Mouse (Mus musculus): Measurements from ENCODE around the gene Prkca.
"Not testable (repeated sequence)": the region's sequence is repeated elsewhere in the genome, so short reads cannot be mapped to it uniquely, and the experiment has no call there.

Gene Prkca

DNA sequence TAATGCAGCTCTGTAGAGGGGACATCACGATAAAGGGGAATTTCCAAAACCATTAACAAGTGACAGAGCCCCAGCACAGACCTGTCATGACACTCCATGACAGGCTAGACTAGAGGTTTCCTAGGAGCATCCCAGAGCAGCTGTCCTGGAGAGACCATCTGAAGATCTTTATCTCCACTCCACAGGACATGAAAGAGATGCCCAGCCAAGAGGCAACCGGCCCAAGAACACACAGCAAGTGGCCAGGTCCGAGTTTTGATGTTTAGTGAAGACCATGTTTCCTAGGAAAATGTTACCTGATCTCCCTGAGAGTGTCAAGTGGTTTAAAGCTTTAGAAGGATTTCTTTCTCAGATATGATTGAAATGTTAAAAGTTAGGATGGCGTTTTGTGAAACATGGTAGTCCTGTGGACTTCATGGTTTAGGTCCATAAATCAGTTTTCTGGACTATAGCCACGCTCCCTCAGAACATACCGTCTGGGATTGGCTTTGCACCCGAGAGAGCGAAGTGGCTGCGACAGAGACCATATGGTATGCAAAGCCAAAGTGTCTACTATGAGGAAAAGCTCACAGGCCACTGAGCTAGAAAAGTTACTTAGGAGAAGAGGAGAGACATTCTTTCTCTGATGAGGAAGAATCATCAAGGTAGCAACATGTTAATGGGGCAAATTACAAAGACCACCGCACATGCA is 226.2 kb downstream of the Prkca start:
- DNase-seq (ENCODE audit: low spot score), result no peak

DNA sequence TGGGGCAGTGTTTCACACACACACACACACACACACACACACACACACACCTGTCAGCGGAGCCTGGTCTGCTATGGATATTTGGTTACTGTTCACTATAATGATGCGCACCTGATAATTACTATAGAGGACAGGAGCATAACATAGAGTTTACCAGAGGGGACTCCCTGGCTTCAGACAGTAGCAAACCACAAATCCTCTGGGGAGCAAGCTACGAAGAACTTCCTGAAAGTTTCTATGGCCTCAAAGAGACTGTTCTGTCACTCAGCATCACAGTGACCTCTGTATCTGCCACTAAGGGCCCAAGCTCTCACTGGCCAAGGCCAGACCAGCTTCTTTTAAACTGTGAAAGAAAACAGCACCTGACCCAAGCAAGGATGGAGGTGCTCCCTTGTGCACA is 229.6 kb downstream of the Prkca start:
- no peak for DNase-seq (ENCODE audit: low spot score)

DNA sequence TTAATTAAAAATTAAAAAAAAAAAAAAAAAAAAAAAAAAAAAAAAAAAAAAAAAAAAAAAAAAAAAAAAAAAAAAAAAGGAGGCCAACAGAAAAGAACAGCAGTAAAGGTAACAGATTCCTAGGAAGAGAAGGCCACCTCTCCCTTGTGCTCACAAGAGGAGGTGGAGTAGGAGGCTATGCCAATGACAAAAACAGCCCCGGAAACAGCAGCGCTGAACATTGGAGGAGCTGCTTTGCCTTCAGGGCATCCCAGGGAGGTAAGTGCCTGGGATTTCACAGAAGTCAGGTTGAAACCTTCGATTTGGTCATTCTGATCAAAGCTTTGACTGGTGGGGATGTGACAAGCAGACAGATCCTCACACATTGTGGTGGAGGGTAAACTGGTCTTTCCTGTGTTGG is 231.3 kb downstream of the Prkca start:
- no peak for DNase-seq (ENCODE audit: low spot score)

DNA sequence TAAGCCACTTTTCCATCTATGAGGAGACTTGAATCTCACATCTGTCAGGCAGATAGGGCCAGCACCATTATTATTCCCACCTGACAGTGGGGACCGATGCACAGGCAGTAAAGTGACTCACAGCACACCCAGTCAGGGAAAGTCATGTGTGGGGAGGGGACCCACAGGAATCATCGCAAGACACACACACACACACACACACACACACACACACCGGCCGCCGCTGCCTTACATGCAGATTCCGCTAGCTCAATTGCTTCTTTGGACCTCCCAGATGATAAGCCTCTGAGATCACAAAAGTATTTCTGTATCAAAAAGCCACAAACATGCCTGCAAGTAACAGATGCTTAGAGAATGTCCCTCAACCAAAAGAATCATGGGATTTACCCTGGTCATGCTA is 239.6 kb downstream of the Prkca start:
- DNase-seq (ENCODE audit: low spot score), result no peak

DNA sequence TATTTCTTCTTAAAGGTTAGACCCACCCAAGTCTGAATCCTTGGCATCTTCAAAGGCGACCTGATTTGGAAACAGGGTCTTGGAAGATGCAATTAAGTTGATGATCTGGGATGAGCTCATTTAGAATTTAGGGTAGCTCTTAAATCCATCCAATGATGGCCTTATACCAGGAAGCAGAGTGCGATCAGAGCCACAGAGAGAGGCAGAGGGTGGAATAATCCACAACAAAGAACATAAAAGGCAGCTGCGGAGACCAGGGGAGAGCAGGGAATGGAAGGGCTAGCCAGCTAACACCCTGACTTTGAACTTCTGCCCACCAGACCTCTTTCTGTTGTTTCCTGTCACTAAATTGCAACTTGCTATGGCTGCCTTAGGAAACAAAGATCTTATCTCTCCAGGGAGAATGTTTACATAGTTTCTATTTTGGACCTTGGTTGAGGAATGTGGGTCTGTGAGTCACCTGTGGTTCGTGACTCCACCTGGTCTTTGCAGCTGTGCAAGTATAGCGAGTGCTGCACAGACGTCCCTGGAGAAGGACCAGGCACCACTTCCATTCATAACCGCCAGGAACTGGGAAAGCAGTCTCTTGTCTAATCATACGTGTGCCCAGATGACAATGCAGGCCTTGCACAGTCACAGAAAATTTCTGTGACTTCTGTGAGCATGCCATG is 242.3 kb downstream of the Prkca start:
- no peak for DNase-seq (ENCODE audit: low spot score)

DNA sequence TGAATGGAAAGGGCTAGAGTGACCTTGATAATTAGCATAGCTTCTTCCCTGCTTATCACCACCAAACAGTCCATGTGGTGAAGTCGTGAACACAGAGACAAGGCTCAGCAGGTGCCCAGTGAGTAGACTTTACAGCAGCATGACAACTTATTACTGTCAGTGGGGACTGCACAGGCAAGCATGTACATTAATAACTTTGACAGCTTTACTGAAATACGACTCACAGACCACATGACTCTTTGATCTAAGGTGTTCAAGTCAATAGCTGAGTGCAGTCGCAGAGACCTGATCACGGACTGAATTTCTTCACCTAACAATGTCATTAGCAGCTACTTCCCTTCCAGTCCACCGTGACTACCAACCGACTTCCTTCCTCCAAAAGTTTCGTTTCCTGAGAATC is 245.4 kb downstream of the Prkca start:
- no peak for DNase-seq (ENCODE audit: low spot score)

DNA sequence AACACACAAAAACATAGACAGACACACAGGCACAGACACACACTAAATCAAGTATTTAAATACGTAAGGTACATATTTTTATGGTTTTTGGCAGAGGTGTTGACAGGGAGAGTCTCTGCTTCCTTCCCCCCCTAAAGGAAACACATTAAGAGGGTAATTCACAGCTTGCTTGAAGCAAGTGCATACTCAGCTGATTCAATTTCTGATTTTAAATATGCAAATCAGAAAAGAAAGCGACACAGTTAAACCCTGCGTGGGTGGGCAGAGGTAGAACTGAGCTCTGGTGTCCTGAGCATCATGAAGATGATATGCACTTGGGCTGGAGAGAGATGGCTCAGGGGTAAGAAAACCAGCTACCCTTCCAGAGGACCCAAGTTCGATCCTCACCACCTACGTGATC is 248.9 kb downstream of the Prkca start:
- DNase-seq (ENCODE audit: low spot score), result no peak

DNA sequence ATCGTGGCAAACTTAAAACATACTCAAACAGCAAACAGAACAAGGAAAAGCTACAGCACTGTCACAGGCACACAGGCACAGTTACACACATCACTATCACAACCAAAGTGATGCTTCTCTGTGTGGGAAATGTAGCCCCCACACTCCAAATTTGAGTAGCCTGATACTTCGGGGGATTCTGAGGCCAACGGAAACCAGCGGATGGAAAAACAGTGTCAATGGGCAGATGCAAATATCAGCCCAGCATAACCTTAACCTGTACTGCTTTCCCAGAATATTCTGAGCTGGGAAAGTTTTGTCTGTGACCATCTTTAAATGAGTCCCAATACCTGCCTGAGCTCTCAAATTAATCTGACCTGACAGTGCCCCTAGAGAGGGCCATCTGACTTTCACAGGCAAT is 250.5 kb downstream of the Prkca start:
- no peak for DNase-seq (ENCODE audit: low spot score)

DNA sequence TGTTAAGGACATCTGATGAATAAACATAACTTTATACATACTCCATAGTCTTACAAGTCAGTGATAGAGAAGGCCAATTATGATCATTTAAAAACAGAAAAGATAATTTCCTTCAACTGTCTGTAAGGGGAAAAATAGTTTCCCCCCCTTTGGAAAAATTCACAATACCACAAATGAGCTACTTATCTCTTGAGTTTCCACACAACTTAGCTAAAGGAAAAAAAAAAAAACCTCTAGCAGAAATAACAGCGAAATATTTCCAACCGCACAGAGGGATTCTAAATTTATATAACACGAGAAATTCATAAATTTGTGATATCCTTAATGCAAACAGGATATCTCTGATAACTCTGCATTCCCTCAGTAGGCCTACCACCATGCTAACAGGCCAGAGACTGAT is 252.5 kb downstream of the Prkca start:
- DNase-seq (ENCODE audit: low spot score), result no peak

DNA sequence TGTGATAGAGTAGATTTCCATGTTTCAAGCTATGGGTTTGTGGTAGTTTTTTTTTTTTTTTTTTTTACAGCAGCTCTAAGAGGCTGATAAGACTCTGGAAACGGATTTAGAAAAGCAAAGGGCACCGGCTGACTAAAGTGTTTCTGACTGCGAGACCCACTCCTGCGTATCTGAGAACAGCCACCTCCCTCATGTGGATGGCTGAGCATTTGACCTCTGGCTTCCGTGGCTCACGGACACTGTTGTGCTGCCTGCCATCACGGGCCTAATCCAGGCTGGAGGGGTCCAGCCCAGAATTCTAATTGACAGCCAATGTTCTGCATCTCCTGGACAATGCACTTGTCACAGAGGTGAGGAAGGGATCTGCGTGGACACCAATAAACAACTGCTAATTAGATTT is 253.0 kb downstream of the Prkca start:
- no peak for DNase-seq (ENCODE audit: low spot score)

DNA sequence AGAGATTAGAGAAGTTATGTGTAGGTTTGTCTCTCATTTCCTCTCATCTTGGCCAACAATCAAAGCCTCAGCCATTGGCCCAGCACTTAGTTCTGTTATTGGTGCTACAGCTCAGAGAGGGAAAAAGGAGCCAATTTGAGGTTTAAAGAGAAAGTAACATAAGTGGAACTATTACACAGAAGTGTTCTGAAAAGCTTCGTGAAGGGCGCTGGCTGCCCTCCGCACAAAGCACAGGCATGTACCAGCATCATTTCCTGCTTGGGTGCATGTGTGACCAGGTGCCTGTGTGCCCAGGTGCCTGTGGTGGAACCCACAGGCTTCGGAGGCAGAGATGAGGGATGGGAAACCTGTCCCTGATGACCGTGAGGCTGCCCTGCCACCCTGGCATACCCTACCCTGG is 255.7 kb downstream of the Prkca start:
- DNase-seq (ENCODE audit: low spot score), result no peak

DNA sequence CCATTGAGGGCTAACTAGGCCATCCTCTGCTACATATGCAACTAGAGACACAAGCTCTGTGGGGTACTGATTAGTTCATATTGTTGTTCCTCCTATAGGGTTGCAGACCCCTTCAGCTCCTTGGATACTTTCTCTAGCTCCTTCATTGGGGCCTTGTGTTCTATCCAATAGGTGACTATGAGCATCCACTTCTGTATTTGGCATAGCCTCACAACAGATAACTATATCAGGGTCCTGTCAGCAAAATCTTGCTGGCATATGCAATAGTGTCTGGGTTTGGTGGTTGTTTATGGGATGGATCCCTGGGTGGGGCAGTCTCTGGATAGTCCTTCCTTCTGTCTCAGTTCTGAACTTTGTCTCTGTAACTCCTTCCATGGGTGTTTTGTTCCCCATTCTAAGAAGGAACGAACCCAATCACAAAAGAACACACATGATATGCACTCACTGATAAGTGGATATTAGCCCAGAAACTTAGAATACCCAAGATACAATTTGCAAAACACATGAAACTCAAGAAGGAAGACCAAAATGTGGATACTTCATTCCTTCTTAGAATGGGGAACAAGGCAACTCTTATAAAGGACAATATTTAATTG is 256.5 kb downstream of the Prkca start:
- not testable (repeated sequence) for DNase-seq (ENCODE audit: low spot score)

DNA sequence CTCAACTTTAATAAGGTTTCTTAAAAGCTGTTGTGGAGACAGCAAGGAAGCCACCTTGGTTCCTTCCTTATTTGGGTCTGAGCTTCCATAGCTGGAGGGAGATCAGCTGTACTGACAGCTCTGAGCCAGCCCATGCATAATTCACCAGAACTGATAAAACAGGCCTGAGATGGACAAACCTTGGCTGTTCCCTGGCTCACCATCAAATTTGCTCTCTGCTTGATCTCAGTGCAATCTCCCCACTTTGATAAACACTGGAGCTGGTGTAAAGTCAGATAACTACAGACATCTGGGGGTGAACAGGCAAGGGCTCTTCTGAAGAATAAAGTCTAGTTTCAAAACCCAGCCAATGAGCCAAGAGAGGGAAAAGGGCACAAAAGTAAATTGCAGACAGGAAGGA is 261.1 kb downstream of the Prkca start:
- DNase-seq (ENCODE audit: low spot score), result no peak

DNA sequence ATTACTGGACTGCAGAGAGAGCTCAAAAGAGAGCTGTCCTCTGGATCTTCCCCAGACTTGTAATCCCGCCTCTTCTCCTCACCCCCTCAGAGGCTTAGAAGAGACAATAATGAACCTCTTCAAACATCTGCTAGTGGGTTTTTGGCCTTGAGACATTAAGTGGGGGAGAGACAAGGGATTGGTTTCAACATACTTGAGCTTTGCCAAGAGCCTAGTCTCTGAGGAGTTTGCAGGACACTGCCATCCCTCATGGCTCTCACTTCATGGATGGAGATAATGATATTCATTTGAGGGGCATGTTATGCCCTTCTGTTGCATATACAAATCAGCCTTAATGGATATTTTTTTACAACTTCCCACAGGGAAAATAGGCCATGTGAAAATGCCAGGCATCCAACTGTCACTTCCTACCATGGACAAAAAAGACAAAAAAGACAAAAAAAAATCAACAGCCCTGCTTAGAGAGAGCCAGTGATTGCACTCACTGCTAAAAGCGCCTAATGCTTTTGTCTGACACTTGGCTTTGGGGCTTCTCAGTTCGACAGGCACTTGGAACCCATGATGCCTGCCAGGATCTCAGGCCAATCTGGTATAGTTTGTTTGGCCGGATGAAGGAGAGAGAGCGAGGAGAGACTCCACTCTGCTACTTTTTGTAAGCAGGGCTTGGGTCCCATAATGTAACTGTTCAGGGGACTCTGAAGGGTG is 263.6 kb downstream of the Prkca start:
- DNase-seq (ENCODE audit: low spot score), result no peak

DNA sequence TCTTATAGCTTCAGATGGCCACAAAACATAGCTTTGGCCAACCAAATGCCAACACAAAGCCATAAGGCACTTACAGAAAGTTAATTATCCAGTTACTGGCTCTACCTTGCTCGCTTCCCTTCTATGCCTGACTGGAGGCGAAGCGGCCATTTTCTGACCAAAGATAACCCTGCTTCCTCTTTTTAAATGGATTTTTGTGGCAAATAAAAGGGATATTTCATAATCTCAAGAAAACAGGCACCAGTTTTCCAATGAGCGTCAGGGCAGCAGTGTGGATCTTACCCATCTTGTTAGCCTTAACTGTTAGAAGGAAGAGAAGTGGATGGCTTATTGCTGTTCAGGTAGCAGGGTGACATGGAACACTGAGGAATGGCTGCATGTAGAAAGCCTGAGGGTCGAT is 264.3 kb downstream of the Prkca start:
- DNase-seq (ENCODE audit: low spot score), result no peak

DNA sequence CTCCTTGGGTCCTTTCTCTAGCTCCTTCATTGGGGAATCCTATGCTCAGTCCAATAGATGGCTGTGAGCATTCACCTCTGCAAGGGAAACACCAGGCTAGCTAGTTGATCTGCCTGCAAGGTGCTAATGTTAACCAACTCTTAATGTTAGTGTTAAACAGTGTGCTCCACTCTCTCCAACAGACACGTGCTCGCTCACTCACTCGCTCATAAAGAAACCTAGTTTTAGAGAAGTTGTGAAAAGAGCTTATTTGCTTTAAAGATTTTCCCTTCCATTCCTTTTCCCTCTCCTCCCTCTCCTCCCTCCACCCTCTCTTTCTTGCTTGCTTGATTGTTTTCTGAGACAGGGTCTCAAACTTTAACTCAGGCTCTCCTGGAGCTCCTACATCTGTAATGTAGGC is 266.2 kb downstream of the Prkca start:
- no peak for DNase-seq (ENCODE audit: low spot score)

DNA sequence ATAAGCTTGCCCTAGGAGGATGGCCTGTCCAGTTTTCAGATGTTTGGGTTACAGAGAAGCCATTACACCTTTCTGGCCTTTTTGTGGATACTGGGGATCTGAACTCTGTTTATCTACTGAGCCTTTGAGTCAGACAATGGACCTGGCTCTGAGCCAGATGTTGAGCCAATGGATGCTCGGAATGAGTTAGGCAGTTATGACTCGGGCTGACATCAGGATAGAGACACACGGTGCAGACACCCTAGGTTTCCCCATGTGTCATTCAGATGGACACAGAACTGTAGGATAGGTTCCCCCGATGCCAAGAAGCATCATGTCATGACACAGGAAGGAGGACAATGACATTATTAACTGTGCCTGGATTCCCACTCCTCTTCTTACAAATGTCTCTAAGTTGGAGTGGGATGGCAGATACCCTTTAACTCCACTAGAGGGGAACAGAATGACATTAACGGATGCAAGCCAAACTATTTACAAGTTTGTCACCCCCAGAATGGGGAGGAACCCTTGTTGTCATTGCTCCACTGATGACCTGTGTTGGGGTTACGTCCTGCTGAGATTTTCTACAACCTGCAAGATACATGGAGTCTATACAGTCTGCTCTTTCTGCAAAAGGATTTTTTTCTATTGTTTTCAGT is 271.0 kb downstream of the Prkca start:
- DNase-seq (ENCODE audit: low spot score), result no peak

DNA sequence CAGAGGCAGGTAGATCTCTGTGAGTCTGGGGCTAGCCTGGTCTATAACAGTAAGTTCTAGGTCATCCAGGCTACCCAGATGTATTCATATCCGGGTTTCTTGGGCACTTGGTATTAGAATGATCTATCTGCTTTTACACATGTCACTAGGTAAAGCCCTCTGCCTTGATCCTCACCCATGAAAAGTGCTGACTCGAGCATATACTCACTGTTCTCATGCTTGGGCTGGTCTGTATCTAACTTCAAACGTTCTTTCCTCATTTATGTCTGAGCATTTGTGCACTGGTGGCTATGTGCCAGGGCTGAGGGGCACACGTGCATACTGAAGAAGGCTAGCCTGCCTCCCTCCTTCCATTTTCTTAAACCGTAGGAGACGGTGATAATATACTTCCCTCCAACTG is 272.5 kb downstream of the Prkca start:
- no peak for DNase-seq (ENCODE audit: low spot score)

DNA sequence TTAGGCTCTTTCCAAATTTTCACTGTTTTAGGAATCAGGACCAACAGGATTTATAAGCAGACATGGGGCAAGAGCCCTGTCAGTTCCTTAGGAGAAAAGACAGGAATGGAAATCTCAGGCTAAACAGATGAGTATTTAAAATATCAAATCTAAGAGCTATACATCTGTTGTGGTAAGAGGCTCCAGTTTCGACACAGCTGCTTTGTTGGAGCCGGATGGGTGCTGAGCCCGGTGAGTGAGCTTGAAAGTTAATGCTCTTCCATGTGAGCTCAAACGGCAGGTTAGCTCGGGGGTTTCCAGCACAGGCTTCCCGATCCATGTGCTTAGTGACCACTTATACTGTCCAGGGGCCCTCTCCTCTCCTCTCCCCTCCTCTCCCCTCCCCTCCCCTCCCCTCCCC is 273.7 kb downstream of the Prkca start:
- no peak for DNase-seq (ENCODE audit: low spot score)

DNA sequence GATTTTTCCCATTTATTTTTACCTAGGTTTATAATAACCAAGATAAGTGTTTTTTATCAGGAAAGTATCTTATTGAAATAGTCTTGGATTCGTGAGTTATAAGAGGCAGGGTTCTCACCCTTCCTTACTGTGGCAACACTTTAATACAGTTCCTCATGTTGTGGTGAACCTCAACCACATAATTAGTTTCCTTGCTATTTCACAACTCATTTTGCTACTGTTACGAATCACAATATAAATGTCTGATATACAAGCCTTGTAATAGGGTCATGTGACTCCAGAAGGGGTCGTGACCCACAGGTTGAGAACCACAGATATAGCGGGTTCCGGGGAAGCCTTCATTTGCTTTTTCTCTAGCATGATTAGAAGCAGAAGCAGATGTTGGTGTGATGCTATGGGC is 275.3 kb downstream of the Prkca start:
- DNase-seq (ENCODE audit: low spot score), result peak; percentile 1

DNA sequence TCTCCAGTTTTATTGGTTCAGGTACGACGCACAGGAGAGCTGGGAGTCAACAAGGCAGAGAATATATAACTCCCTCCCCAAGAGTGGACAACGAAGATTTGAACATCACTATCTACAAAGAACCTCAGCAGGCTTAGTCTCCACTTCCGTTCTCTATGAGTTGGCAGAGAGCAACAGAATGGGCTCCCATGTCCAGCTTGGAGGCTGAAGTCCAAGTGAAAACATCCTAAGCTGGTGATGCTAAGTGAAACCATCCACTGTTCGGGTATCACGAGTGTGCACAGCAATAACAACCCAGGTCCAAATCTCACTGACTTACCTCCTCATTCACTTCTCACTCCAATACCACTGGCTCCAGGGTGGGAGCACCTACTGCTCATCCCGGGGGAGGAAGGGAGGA is 276.6 kb downstream of the Prkca start:
- DNase-seq (ENCODE audit: low spot score), result no peak

DNA sequence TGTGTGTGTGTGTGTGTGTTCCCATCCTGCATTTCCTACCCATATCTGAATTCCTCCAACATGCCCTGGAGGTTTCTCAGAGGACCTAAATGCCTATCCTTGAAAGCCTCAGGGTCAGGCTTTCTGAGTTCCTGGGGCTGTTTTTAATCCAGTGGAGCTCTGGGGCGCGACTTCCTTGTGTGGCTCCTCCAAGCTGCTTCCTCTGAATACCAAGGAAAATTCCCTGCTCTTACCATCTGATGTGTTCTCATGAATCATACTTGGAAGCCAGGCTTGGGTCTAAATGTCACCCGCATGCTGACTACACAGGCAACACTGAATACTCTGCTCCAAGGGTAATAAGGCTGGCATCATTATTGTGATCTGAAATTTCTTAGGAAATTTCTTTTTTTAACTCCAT is 279.3 kb downstream of the Prkca start:
- no peak for DNase-seq (ENCODE audit: low spot score)

DNA sequence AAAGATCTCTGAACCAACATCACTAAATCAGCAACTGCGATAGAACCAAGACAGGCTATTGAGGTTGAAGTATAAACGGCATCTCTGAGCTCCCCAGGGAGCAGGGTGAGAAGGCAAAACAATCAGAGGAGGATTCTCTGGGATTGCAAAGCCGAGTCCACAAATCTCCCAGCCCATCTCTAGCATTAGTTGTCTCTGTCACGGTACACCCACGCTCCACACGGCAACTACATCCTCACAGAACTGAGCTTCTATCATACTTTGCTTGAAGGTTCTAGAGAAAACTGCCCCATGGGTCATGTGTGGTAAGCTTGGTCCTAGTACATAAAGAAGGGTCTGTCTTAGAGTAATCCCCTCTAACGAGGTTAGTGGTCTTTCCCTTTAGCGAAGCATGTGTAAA is 280.6 kb downstream of the Prkca start:
- no peak for DNase-seq (ENCODE audit: low spot score)

Measured in T-cell, adult 2 months (primary cell).